Mouse (Mus musculus): ENCODE measurements at regions not wholly inside any gene's neighbourhood (a gene's known extent, or its start where the extent isn't known, plus 50 kb on each side); places are given as distances from the start of the nearest gene placed in this dataset.
A peak's percentile ranks its signal among the peaks of the same experiment; 100 is the strongest.

DNA sequence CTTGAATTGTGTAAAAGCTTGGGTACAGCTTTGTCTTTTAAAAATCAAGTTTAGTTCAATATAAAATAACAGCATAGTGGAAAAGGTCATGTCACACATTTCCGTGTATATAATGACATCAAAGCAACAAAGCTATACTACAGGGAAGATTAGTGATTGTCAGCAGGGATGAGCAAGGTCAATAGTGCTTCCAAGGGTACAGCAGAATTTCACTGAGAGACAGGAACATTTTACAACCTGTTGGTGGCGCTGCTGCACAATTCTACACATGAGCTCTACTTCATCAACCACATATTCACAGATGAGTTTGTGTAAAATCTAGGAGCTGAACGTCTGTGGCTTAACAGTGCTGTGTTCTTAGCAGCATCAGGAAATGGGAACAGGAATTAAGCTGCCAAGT lies 74.3 kb upstream of the A2m start:
- DNase-seq (ENCODE audit: low spot score in 2 of 2): peak; percentile 4 to 28

- DNase-seq (ENCODE audit: low spot score in 2 of 2): no peak
Observed at GRCm38 (mm10) chr6:121560393-121560793, 74.8 kb upstream of the A2m start.

DNA sequence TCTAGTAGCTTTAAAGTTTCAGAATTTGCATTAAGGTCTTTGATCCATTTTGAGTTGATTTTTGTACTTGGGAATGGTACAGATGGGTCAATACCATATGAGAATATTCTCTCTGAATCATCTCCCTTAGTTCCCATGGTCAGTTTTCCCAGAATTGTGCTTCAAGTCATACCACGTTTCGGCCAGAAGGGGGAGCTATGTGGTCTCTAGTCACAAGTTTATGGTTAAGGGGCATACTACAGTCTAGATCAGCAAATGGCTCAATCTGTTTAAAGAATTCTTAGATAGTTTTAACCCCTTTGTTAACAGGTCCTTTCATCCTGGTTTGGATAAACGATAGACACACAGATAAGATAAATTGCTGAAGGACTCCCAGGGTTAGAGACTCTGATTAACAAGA lies 78.7 kb upstream of the A2m start:
- DNase-seq (ENCODE audit: low spot score in 2 of 2): no peak

GRCm38 (mm10) chr6:121553501-121554132 lies 80.1 kb upstream of the Iqsec3 start:
- DNase-seq (ENCODE audit: low spot score in 2 of 2): no peak

- no peak for DNase-seq (ENCODE audit: low spot score in 2 of 2)
Observed at GRCm38 (mm10) chr6:121533521-121533920, 60.0 kb upstream of the Iqsec3 start.

DNA sequence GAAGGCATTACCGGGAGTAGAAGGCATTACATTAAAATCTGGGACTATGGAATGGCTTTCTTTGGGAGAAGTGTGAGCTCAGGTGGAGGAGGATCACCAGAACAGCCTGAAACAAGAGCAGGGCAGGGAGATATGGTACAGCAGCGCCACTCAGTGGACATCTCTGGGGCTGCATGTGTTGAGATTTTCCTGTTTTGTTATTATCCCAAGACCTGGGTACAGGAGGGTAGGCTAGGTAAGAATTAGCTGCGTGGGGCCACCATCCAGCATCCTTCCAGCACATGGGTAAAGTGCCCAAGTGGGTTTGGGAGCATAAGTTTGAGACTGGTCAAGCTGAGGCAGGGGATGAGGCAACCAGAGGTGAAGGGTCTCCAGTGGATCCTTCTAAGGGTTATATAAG lies 59.4 kb upstream of the Iqsec3 start:
- peak; percentile 16 to 22 for DNase-seq (ENCODE audit: low spot score in 2 of 2)

- DNase-seq (ENCODE audit: low spot score in 2 of 2): no peak
Observed at GRCm38 (mm10) chr6:121531825-121532389, 58.4 kb upstream of the Iqsec3 start.

DNA sequence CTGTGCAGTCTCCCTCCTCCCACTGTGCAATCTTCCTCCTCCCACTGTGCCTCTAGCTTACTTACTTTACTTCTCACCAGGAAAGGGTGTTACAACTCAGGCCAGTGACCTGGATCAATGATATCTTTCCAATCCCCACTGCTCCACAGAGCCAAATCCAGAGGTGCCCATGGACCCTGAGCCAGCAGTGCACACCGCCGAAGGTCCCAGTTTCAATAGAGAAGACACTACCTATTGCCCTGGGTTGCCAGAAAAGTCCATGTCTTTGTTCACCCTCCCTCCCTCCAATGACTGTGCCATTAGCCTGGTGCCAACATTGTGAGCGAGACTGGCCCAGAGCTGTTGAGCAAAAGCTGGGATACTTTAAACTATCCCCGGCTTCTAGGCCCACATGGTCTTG lies 53.8 kb upstream of the Iqsec3 start:
- DNase-seq (ENCODE audit: low spot score in 2 of 2): no peak

- DNase-seq (ENCODE audit: low spot score in 2 of 2): no peak
Observed at GRCm38 (mm10) chr6:121526121-121526520, 52.6 kb upstream of the Iqsec3 start.

- no peak for DNase-seq (ENCODE audit: low spot score in 2 of 2)
Observed at GRCm38 (mm10) chr6:121524613-121524970, 51.1 kb upstream of the Iqsec3 start.

DNA sequence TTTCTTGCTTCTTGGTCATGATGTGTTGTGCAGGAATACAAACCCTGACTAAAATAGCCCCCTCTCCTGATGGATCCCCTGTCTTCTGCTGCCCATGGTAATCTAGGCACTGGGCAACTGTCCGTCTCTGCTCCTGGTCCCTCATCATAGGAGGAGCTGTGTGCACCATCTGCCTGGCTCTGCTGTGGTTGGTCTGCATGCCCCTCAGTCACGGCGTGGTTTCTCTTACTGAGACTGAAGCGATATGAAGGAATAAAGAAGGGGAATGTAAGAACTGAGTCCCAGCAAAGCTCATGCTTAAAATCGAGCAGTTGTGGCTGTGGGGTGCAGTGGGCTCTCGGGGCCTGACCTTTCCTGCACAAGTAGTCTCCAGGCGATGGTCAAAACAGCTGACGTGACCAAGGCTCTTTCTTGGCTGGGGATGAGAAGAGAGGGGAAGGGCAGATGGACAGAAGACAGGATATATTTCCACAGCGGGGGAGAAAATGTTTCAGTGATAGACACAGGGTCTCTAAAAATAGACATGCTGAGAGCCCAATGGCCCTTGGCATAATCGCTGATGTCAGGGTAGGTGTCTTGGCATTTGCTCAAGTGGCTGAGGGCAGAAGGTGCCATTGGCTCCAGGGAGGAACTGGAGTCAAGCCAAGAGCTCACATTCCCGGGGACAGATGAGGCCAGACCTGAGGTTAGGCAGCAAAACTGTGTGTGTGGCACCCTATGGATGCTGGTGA lies 50.6 kb upstream of the Iqsec3 start:
- no peak for DNase-seq (ENCODE audit: low spot score in 2 of 2)
